Mouse (Mus musculus) lung, embryonic 16.5 days (tissue): ENCODE results near the gene Sgms1. TPM values are rescaled to one million over a fixed set of nuclear protein-coding genes. Genes with fewer than 3 reads are reported as not detected.
A peak's percentile ranks its signal among the peaks of the same experiment; 100 is the strongest.

Experiments used
- ATAC-seq: fragments of 200-750 bp; cut with Nextera tagmentation; 2 replicates; pipeline ENCODE4 v1.8.0; 2017; ENCODE audit warnings: low read depth, mild to moderate bottlenecking, moderate library complexity
- H3K27ac ChIP-seq: fragments of 300-500 bp; sonication (generic); 2 replicates; pipeline ENCODE4 v1.5.1; 2014; ENCODE audit warnings: mild to moderate bottlenecking, control low read depth, low read length
- H3K27me3 ChIP-seq: fragments of 300-500 bp; sonication (generic); 2 replicates; pipeline ENCODE4 v1.6.1; 2014; ENCODE audit warnings: low read depth, low read length, mixed read lengths; ENCODE audit not compliant: control insufficient read depth, insufficient read depth
- H3K36me3 ChIP-seq: fragments of 300-500 bp; sonication (generic); 2 replicates; pipeline ENCODE4 v1.6.1; 2014; ENCODE audit warnings: low read length; ENCODE audit not compliant: control insufficient read depth, insufficient read depth
- H3K4me1 ChIP-seq: fragments of 300-500 bp; sonication (generic); replicated peaks from 2 replicates; pipeline ENCODE4 v1.6.1; 2014; ENCODE audit warnings: low read length, mixed read lengths; ENCODE audit not compliant: control insufficient read depth, insufficient read depth
- H3K4me2 ChIP-seq: fragments of 300-500 bp; sonication (generic); 2 replicates; pipeline ENCODE4 v1.6.1; 2014; ENCODE audit warnings: low read depth, low read length, control low read depth
- H3K4me3 ChIP-seq: fragments of 300-500 bp; sonication (generic); 2 replicates; pipeline ENCODE4 v1.5.1; 2014; ENCODE audit warnings: mild to moderate bottlenecking, low read length, control low read depth
- H3K9ac ChIP-seq: fragments of 300-500 bp; sonication (generic); 2 replicates; pipeline ENCODE4 v1.6.1; 2014; ENCODE audit warnings: low read length, control low read depth
- H3K9me3 ChIP-seq: fragments of 300-500 bp; sonication (generic); 2 replicates; pipeline ENCODE4 v1.6.1; 2016; ENCODE audit warnings: low read length; ENCODE audit not compliant: control insufficient read depth
- WGBS: fragments of 180-500 bp; shearing (Covaris S2); extraction: QIAGEN DNeasy Blood & Tissue Kit; methylation state at CpG from one replicate; pipeline ENCODE4 v1.1.7; 2014; 5-methylcytosine and 5-hydroxymethylcytosine counted together
- polyA plus RNA-seq: library from polyadenylated mRNA; unstranded; fragments of >200 nt; fragmentation: Nextera tagmentation; extraction: Ambion mirVana; gene quantifications from 2 replicates; pipeline ENCODE4 v1.2.1, GENCODE M21; 2015

Sgms1 gene
- polyA plus RNA-seq, 1 experiment from 2014 or later, result 63.3 TPM

GRCm38 (mm10) chr19:32164128-32164527, 225.4 kb downstream of the Sgms1 start:
- Histone ChIP-seq H3K4me1 (peaks cover 2% of the 10 kb centered on the region), H3K4me3 (no peak overlapping the region), H3K36me3 (peaks cover 8% of the 10 kb centered on the region), H3K27me3 (no peaks in the 10 kb centered on the region), H3K4me2 (no peak overlapping the region), H3K27ac (no peak overlapping the region), H3K9ac (no peak overlapping the region), H3K9me3 (no peaks in the 10 kb centered on the region)
- no peak for ATAC-seq
- 93% methylated on average over 4 of the region's 4 CpGs for WGBS

GRCm38 (mm10) chr19:32159944-32160343, 229.6 kb downstream of the Sgms1 start:
- no peak for ATAC-seq
- 94% methylated on average over 7 of the region's 7 CpGs for WGBS
- H3K4me2 ChIP-seq, result no peak overlapping the region

GRCm38 (mm10) chr19:32159168-32159567, 230.3 kb downstream of the Sgms1 start:
- peaks cover 9% of the 10 kb centered on the region for H3K36me3 ChIP-seq
- H3K9ac ChIP-seq, result no peak overlapping the region
- no peaks in the 10 kb centered on the region for H3K27me3 ChIP-seq
- no peak overlapping the region for H3K4me3 ChIP-seq
- WGBS, result 72% methylated on average over 1 of the region's 1 CpGs
- no peaks in the 10 kb centered on the region for H3K9me3 ChIP-seq
- ATAC-seq, result peak; percentile 41; the same call in 1 of the 2 replicates
- H3K27ac ChIP-seq, result no peak overlapping the region
- peaks cover 7% of the 10 kb centered on the region for H3K4me1 ChIP-seq
- H3K4me2 ChIP-seq, result no peak overlapping the region

More at GRCm38 (mm10) chr19:32159944-32160343, 229.6 kb downstream of the Sgms1 start:
- Histone ChIP-seq H3K27me3 (no peaks in the 10 kb centered on the region), H3K4me3 (no peak overlapping the region), H3K36me3 (peaks cover 9% of the 10 kb centered on the region), H3K9ac (no peak overlapping the region), H3K27ac (no peak overlapping the region; the same call in 1 of the 2 replicates), H3K4me1 (peaks cover 7% of the 10 kb centered on the region), H3K9me3 (no peaks in the 10 kb centered on the region)

GRCm38 (mm10) chr19:32157045-32157444, 232.5 kb downstream of the Sgms1 start:
- Histone ChIP-seq H3K27me3 (no peaks in the 10 kb centered on the region), H3K36me3 (peaks cover 9% of the 10 kb centered on the region), H3K4me1 (peaks cover 7% of the 10 kb centered on the region), H3K4me2 (no peak overlapping the region), H3K9ac (no peak overlapping the region), H3K4me3 (no peak overlapping the region), H3K27ac (no peak overlapping the region), H3K9me3 (no peaks in the 10 kb centered on the region)
- WGBS, result 81% methylated on average over 6 of the region's 6 CpGs
- no peak for ATAC-seq

- H3K27me3 ChIP-seq, result no peaks in the 10 kb centered on the region
- H3K9me3 ChIP-seq, result no peaks in the 10 kb centered on the region
- H3K4me2 ChIP-seq, result no peak overlapping the region
- ATAC-seq, result no peak
- 61% methylated on average over 6 of the region's 6 CpGs for WGBS
- 0 out of 2 replicates have a peak, but pooled peaks cover 2% of the 10 kb centered on the region for H3K4me1 ChIP-seq
- H3K27ac ChIP-seq, result no peak overlapping the region
- H3K4me3 ChIP-seq, result no peak overlapping the region
- no peaks in the 10 kb centered on the region for H3K36me3 ChIP-seq
- no peak overlapping the region for H3K9ac ChIP-seq
These were observed 237.0 kb downstream of the Sgms1 start for GRCm38 (mm10) chr19:32152529-32152928.

GRCm38 (mm10) chr19:32148710-32149109, 240.8 kb downstream of the Sgms1 start:
- H3K36me3 ChIP-seq, result no peaks in the 10 kb centered on the region
- no peak overlapping the region for H3K4me3 ChIP-seq
- no peaks in the 10 kb centered on the region for H3K9me3 ChIP-seq
- no peaks in the 10 kb centered on the region for H3K4me1 ChIP-seq
- no peaks in the 10 kb centered on the region for H3K27me3 ChIP-seq
- H3K9ac ChIP-seq, result no peak overlapping the region
- H3K27ac ChIP-seq, result no peak overlapping the region
- H3K4me2 ChIP-seq, result no peak overlapping the region
- no peak for ATAC-seq
- WGBS, result 48% methylated on average over 5 of the region's 5 CpGs

GRCm38 (mm10) chr19:32142383-32142782, 247.1 kb downstream of the Sgms1 start:
- no peak overlapping the region for H3K4me3 ChIP-seq
- H3K36me3 ChIP-seq, result no peaks in the 10 kb centered on the region
- H3K4me2 ChIP-seq, result no peak overlapping the region
- no peak overlapping the region for H3K27ac ChIP-seq
- H3K9ac ChIP-seq, result no peak overlapping the region
- H3K9me3 ChIP-seq, result no peaks in the 10 kb centered on the region
- H3K4me1 ChIP-seq, result no peaks in the 10 kb centered on the region
- 86% methylated on average over 6 of the region's 6 CpGs for WGBS
- H3K27me3 ChIP-seq, result no peaks in the 10 kb centered on the region
- ATAC-seq, result no peak

- Histone ChIP-seq H3K27me3 (no peaks in the 10 kb centered on the region), H3K9me3 (no peaks in the 10 kb centered on the region), H3K9ac (no peak overlapping the region), H3K4me2 (no peak overlapping the region), H3K4me3 (no peak overlapping the region), H3K27ac (no peak overlapping the region), H3K36me3 (no peaks in the 10 kb centered on the region), H3K4me1 (peaks cover 7% of the 10 kb centered on the region)
- 61% methylated on average over 14 of the region's 14 CpGs for WGBS
- no peak for ATAC-seq
These were observed 251.0 kb downstream of the Sgms1 start for GRCm38 (mm10) chr19:32138361-32139088.

GRCm38 (mm10) chr19:32137904-32138303, 251.6 kb downstream of the Sgms1 start:
- no peak overlapping the region for H3K4me2 ChIP-seq
- no peaks in the 10 kb centered on the region for H3K27me3 ChIP-seq
- no peaks in the 10 kb centered on the region for H3K36me3 ChIP-seq
- 85% methylated on average over 5 of the region's 5 CpGs for WGBS
- ATAC-seq, result no peak
- H3K9me3 ChIP-seq, result no peaks in the 10 kb centered on the region
- peaks cover 7% of the 10 kb centered on the region for H3K4me1 ChIP-seq
- no peak overlapping the region for H3K4me3 ChIP-seq
- no peak overlapping the region for H3K27ac ChIP-seq
- no peak overlapping the region for H3K9ac ChIP-seq
